Mouse (Mus musculus): Measurements from ENCODE around the gene Vps45. TPM values are rescaled to one million over a fixed set of nuclear protein-coding genes. Genes with fewer than 3 reads are reported as not detected.

The Vps45 gene
- polyA plus RNA-seq, 1 experiment from 2014 or later, result 46.4 TPM

DNA sequence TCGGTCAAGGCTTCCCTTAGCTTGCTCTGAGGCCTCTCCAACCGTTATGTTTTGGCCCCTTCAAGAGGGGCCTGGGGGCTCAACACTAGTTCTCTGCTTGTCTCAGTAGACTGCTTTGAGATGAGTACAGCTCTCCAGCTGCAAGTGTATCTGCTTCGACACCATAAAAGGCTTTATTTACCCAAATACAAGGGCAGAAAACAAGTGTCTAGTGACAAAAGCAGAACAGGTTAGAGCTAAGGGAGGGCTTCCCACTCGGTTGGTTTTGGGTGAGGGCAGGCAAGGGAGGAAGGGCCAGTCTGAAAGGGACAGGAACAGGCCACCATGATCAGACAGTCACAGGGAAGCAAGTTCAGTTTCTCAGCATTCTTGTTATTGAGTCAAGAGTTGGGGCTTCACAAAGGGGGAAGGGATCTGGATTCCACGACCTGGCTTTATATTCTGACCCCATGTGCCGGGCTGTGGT lies 63.9 kb downstream of the Vps45 start:
- peak overlapping the region; percentile 80 for H3K4me3 ChIP-seq (replicated peaks; ENCODE audit: low read depth, low read length)
- H3K9me3 ChIP-seq (ENCODE audit: control insufficient read depth, low read length), result no peaks in the 10 kb centered on the region
- peaks cover 38% of the 10 kb centered on the region for H3K4me1 ChIP-seq (ENCODE audit: control insufficient read depth, insufficient read depth, low read length)
- 5% methylated on average over 6 of the region's 6 CpGs for WGBS
- peaks cover 35% of the 10 kb centered on the region for H3K36me3 ChIP-seq (ENCODE audit: control insufficient read depth, insufficient read depth, low read length)
- no peaks in the 10 kb centered on the region for H3K27me3 ChIP-seq (ENCODE audit: control insufficient read depth, insufficient read depth, low read length)
- H3K4me2 ChIP-seq (ENCODE audit: low read length), result peak overlapping the region; percentile 81
- DNase-seq, result peak; percentile 32
- H3K9ac ChIP-seq (replicated peaks; ENCODE audit: low read length), result peak overlapping the region; percentile 99
- no peak for ATAC-seq (ENCODE audit: low FRiP score, low TSS enrichment)
- peak overlapping the region; percentile 99 for H3K27ac ChIP-seq (replicated peaks; ENCODE audit: low read depth, low read length)

- Histone ChIP-seq H3K4me1 (ENCODE audit: control insufficient read depth, insufficient read depth, low read length) (peaks cover 38% of the 10 kb centered on the region), H3K27me3 (ENCODE audit: control insufficient read depth, insufficient read depth, low read length) (no peaks in the 10 kb centered on the region), H3K9ac (replicated peaks; ENCODE audit: low read length) (peak overlapping the region; percentile 99), H3K27ac (replicated peaks; ENCODE audit: low read depth, low read length) (peak overlapping the region; percentile 99), H3K4me2 (ENCODE audit: low read length) (peak overlapping the region; percentile 81), H3K9me3 (ENCODE audit: control insufficient read depth, low read length) (no peaks in the 10 kb centered on the region), H3K4me3 (replicated peaks; ENCODE audit: low read depth, low read length) (peak overlapping the region; percentile 80), H3K36me3 (ENCODE audit: control insufficient read depth, insufficient read depth, low read length) (peaks cover 40% of the 10 kb centered on the region)
- 32% methylated on average over 4 of the region's 4 CpGs for WGBS
- ATAC-seq (ENCODE audit: low FRiP score, low TSS enrichment) (no peak), DNase-seq (peak; percentile 31)
Observed at GRCm38 (mm10) chr3:95993881-95994280, 64.4 kb downstream of the Vps45 start.

GRCm38 (mm10) chr3:95992990-95993603 lies 65.2 kb downstream of the Vps45 start:
- H3K9me3 ChIP-seq (ENCODE audit: control insufficient read depth, low read length), result no peaks in the 10 kb centered on the region
- no peaks in the 10 kb centered on the region for H3K27me3 ChIP-seq (ENCODE audit: control insufficient read depth, insufficient read depth, low read length)
- WGBS, result 44% methylated on average over 5 of the region's 5 CpGs
- H3K4me2 ChIP-seq (ENCODE audit: low read length), result peak overlapping the region; percentile 81
- H3K36me3 ChIP-seq (ENCODE audit: control insufficient read depth, insufficient read depth, low read length), result peaks cover 48% of the 10 kb centered on the region
- peaks cover 38% of the 10 kb centered on the region for H3K4me1 ChIP-seq (ENCODE audit: control insufficient read depth, insufficient read depth, low read length)
- ATAC-seq (ENCODE audit: low FRiP score, low TSS enrichment) (no peak), DNase-seq (no peak)
- peak overlapping the region; percentile 99 for H3K9ac ChIP-seq (replicated peaks; ENCODE audit: low read length)
- H3K27ac ChIP-seq (replicated peaks; ENCODE audit: low read depth, low read length), result no peak overlapping the region; the same call in 1 of the 2 replicates
- H3K4me3 ChIP-seq (replicated peaks; ENCODE audit: low read depth, low read length), result peak overlapping the region; percentile 80

DNA sequence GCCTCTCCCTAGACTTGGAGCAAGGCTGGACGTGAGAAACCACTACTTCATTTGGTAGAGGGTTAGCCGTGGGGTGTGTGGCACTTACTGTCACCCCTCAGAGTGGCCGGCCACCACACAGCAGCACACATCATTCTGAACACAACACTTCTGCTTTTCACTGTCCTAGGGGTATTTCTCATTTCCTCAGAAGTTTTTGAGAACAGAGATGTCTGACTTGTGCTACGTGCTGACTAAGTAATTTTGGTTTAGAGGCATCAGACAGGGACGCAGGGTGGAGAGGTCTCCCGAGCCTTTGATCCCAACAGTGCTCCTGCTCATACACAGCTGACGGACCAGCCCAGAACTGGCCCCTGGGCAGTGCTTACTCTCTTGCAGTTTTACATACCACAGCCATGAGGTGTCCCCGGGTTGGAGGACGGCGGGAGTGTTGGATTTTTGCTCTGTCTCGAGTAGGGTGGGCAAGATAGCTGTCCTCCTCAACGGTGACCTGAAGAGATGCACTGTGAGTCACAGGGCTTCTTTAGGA lies 67.8 kb downstream of the Vps45 start:
- H3K36me3 ChIP-seq (ENCODE audit: control insufficient read depth, insufficient read depth, low read length), result peaks cover 48% of the 10 kb centered on the region
- 91% methylated on average over 12 of the region's 12 CpGs for WGBS
- no peak overlapping the region for H3K4me2 ChIP-seq (ENCODE audit: low read length)
- no peak overlapping the region for H3K9ac ChIP-seq (replicated peaks; ENCODE audit: low read length)
- no peak for ATAC-seq (ENCODE audit: low FRiP score, low TSS enrichment)
- H3K27me3 ChIP-seq (ENCODE audit: control insufficient read depth, insufficient read depth, low read length), result no peaks in the 10 kb centered on the region
- no peak overlapping the region for H3K27ac ChIP-seq (replicated peaks; ENCODE audit: low read depth, low read length)
- no peak overlapping the region for H3K4me3 ChIP-seq (replicated peaks; ENCODE audit: low read depth, low read length)
- H3K9me3 ChIP-seq (ENCODE audit: control insufficient read depth, low read length), result no peaks in the 10 kb centered on the region
- H3K4me1 ChIP-seq (ENCODE audit: control insufficient read depth, insufficient read depth, low read length), result peaks cover 31% of the 10 kb centered on the region
- no peak for DNase-seq

DNA sequence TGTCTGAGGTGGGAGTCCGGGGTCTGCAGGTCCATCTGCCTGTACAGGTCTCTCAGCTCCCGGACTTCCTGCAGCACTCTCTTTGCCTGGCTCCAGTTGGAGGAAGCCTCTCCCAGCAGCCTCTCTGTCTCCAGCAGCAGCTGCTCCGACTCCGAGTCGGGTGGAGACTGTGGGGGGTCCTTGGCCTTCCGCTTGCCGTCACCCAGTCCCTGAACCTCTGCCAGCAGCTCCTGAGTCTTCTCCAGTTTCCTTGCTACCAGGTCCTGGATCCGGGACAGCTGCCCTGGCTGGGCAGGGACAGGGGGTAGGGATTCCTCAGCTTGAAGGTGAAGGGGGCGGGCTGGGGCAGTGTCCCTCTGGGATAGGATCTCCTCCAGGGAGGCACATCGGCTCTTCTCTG lies 69.3 kb downstream of the Vps45 start:
- Histone ChIP-seq H3K36me3 (ENCODE audit: control insufficient read depth, insufficient read depth, low read length) (peaks cover 48% of the 10 kb centered on the region), H3K4me1 (ENCODE audit: control insufficient read depth, insufficient read depth, low read length) (peaks cover 35% of the 10 kb centered on the region), H3K4me2 (ENCODE audit: low read length) (no peak overlapping the region), H3K27me3 (ENCODE audit: control insufficient read depth, insufficient read depth, low read length) (no peaks in the 10 kb centered on the region), H3K4me3 (replicated peaks; ENCODE audit: low read depth, low read length) (no peak overlapping the region), H3K9ac (replicated peaks; ENCODE audit: low read length) (no peak overlapping the region), H3K27ac (replicated peaks; ENCODE audit: low read depth, low read length) (no peak overlapping the region), H3K9me3 (ENCODE audit: control insufficient read depth, low read length) (no peaks in the 10 kb centered on the region)
- DNase-seq (no peak), ATAC-seq (ENCODE audit: low FRiP score, low TSS enrichment) (no peak)
- WGBS, result 70% methylated on average over 10 of the region's 10 CpGs

DNA sequence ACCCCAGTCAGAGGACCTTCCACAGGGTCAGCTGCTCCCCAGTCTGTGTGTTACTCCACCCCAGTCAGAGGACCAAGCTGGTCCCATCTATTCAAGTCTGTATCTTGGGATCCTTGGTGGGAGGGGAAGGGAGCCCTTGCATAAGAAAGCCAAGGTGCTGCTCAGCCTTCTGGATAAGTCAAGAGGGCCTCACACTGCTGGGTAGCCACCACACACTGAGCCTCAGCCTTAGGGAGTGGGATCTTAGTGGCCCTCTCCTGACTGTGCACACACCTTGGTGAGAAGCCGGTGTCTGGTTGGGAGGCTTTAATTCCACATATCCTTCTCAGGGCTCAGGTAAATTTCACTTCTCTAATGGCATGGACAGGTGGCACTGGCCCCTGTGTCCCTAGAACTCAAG lies 70.1 kb downstream of the Vps45 start:
- 100% methylated on average over 1 of the region's 1 CpGs for WGBS
- no peaks in the 10 kb centered on the region for H3K27me3 ChIP-seq (ENCODE audit: control insufficient read depth, insufficient read depth, low read length)
- no peaks in the 10 kb centered on the region for H3K9me3 ChIP-seq (ENCODE audit: control insufficient read depth, low read length)
- no peak overlapping the region for H3K9ac ChIP-seq (replicated peaks; ENCODE audit: low read length)
- no peak for DNase-seq
- H3K27ac ChIP-seq (replicated peaks; ENCODE audit: low read depth, low read length), result no peak overlapping the region
- no peak overlapping the region for H3K4me3 ChIP-seq (replicated peaks; ENCODE audit: low read depth, low read length)
- no peak for ATAC-seq (ENCODE audit: low FRiP score, low TSS enrichment)
- peaks cover 27% of the 10 kb centered on the region for H3K4me1 ChIP-seq (ENCODE audit: control insufficient read depth, insufficient read depth, low read length)
- no peak overlapping the region for H3K4me2 ChIP-seq (ENCODE audit: low read length)
- peaks cover 48% of the 10 kb centered on the region for H3K36me3 ChIP-seq (ENCODE audit: control insufficient read depth, insufficient read depth, low read length)

DNA sequence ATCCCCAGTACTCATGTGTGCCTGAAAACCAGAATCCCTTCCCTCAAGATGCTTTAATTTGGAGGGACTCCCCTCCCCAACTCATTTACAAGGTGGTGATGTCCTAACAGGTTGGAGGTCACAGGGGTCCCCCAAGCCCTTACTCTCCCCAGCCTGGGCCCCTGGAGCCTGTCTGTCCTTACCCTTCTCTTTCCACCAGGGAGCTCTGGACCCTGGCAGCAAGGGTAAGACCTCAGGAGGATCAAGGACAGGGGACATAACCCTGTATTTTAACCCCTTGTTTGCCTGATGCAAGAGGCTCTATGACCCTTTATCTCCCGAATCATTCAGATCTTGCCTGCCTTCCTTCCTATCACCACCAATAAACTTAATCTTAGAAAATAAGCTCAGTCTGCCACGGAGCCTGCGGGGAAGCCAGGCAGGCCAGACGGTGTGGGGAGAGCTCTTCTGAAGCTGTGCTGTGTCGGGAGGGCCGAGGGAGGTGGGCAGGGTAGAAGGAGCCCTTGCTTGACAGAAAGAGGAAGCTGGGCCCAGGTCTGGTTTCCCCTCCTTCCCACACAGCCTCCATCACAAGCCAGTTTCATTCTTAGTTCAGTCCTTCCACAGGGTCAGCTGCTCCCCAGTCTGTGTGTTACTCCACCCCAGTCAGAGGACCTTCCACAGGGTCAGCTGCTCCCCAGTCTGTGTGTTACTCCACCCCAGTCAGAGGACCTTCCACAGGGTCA lies 70.7 kb downstream of the Vps45 start:
- ATAC-seq (ENCODE audit: low FRiP score, low TSS enrichment) (no peak), DNase-seq (no peak)
- peaks cover 45% of the 10 kb centered on the region for H3K36me3 ChIP-seq (ENCODE audit: control insufficient read depth, insufficient read depth, low read length)
- H3K9me3 ChIP-seq (ENCODE audit: control insufficient read depth, low read length), result no peaks in the 10 kb centered on the region
- peaks cover 22% of the 10 kb centered on the region for H3K4me1 ChIP-seq (ENCODE audit: control insufficient read depth, insufficient read depth, low read length)
- WGBS, result 85% methylated on average over 6 of the region's 6 CpGs
- no peaks in the 10 kb centered on the region for H3K27me3 ChIP-seq (ENCODE audit: control insufficient read depth, insufficient read depth, low read length)
- no peak overlapping the region for H3K9ac ChIP-seq (replicated peaks; ENCODE audit: low read length)
- no peak overlapping the region for H3K27ac ChIP-seq (replicated peaks; ENCODE audit: low read depth, low read length)
- no peak overlapping the region for H3K4me3 ChIP-seq (replicated peaks; ENCODE audit: low read depth, low read length)
- H3K4me2 ChIP-seq (ENCODE audit: low read length), result no peak overlapping the region

DNA sequence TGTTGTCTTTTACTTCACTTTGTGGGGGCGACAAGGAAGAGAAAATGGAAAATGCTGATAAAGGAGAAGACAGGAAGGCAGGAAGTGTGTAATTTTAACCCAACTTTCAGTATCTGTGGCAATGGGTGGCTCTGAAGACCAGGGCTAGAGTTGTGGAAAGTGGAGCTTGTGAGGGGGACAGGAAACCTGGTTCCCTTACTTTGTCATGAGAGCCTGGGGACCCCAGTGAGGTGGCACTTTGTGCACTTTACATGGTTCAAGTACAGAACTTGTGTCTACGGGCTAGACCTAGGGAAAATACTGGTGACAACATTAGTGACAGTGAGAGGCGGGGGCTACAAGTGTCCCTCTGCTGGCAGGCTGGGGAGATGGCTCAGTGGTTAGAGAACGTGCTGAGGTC lies 71.3 kb downstream of the Vps45 start:
- 75% methylated on average over 4 of the region's 4 CpGs for WGBS

More for the DNA sequence above, 71.3 kb downstream of the Vps45 start:
- no peaks in the 10 kb centered on the region for H3K9me3 ChIP-seq (ENCODE audit: control insufficient read depth, low read length)
- DNase-seq (no peak), ATAC-seq (ENCODE audit: low FRiP score, low TSS enrichment) (no peak)
- no peaks in the 10 kb centered on the region for H3K27me3 ChIP-seq (ENCODE audit: control insufficient read depth, insufficient read depth, low read length)
- peaks cover 39% of the 10 kb centered on the region for H3K36me3 ChIP-seq (ENCODE audit: control insufficient read depth, insufficient read depth, low read length)
- H3K27ac ChIP-seq (replicated peaks; ENCODE audit: low read depth, low read length), result no peak overlapping the region
- no peak overlapping the region for H3K4me2 ChIP-seq (ENCODE audit: low read length)
- no peak overlapping the region for H3K4me3 ChIP-seq (replicated peaks; ENCODE audit: low read depth, low read length)
- H3K4me1 ChIP-seq (ENCODE audit: control insufficient read depth, insufficient read depth, low read length), result peaks cover 17% of the 10 kb centered on the region
- H3K9ac ChIP-seq (replicated peaks; ENCODE audit: low read length), result no peak overlapping the region
